Mouse (Mus musculus): ENCODE results near the gene Ybx1.

GRCm38 (mm10) chr4:119242571-119242970 lies 51.8 kb downstream of the Ybx1 start:
- TF ChIP-seq POLR2A (IDR thresholded peaks at IDR 0.05; ENCODE audit: borderline replicate concordance, extremely low read depth, insufficient read depth, insufficient read length, poor library complexity, severe bottlenecking): no peak
- TF ChIP-seq CTCF (IDR thresholded peaks at IDR 0.05; ENCODE audit: borderline replicate concordance, extremely low read depth, insufficient read depth, insufficient read length): no peak
